Mouse (Mus musculus) left cerebral cortex, adult 9 months (tissue): ENCODE measurements around the gene Anapc2.
A peak's percentile ranks its signal among the peaks of the same experiment; 100 is the strongest.
"Not testable (repeated sequence)": the region's sequence is repeated elsewhere in the genome, so short reads cannot be mapped to it uniquely, and the experiment has no call there.

Experiments used
- DNase-seq, 2 experiments: peaks; one replicate each; pipeline ENCODE4 v3.0.0; 2022; ENCODE audit warnings: low spot score in 2 of 2

Gene Anapc2

GRCm38 (mm10) chr2:25240723-25241437 is 31.4 kb upstream of the Anapc2 start:
- DNase-seq = peak in 1 of 2 experiments; percentile 77

- DNase-seq = no peak
Observed at GRCm38 (mm10) chr2:25241438-25241775, 30.9 kb upstream of the Anapc2 start.

DNA sequence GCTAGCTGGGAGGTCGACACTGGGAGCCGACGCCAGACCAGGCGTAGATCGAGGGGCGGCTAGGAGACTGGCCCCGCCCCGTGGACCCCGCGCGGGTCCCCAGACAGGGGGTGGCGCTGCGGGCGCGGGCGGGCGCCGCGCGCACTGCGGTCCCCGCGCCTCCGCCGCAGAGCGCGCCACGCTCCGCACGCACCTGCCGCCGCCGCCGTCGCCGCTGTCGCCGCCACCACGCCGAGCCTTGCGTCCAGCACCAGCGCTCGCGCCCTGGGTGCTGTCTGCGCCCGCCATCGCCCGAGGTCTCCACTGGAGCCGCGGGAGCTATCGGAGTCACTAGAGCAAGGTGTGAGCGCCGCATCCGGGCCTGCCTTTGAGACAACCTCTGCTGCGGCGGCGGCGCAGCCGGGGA is 30.2 kb upstream of the Anapc2 start, which contains the start of the genes Rnf208 and Cysrt1:
Gene Rnf208, plus strand, starts transcription at position 155 of the 406 bp plus-strand sequence.
Gene Cysrt1, minus strand, starts transcription at position 352 of the 406 bp plus-strand sequence.
- DNase-seq = no peak

DNA sequence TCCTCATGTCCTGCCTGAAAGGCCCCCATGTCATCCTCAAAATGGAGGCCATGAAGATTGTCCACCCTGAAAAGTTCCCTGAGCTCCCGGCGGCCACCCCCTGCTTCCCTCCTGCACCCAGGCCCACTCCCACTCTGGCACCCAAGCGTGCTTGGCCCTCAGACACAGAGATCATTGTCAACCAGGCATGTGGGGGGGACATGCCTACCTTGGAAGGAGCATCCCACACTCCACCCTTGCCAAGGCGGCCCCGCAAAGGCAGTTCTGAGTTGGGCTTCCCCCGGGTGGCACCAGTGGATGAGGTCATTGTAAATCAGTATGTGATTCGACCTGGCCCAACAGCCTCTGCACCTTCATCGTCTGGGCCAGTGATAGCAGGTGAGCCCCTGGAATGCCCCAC is 28.9 kb upstream of the Anapc2 start:
- no peak for DNase-seq

GRCm38 (mm10) chr2:25244144-25244543 is 28.1 kb upstream of the Anapc2 start:
- DNase-seq = no peak

DNA sequence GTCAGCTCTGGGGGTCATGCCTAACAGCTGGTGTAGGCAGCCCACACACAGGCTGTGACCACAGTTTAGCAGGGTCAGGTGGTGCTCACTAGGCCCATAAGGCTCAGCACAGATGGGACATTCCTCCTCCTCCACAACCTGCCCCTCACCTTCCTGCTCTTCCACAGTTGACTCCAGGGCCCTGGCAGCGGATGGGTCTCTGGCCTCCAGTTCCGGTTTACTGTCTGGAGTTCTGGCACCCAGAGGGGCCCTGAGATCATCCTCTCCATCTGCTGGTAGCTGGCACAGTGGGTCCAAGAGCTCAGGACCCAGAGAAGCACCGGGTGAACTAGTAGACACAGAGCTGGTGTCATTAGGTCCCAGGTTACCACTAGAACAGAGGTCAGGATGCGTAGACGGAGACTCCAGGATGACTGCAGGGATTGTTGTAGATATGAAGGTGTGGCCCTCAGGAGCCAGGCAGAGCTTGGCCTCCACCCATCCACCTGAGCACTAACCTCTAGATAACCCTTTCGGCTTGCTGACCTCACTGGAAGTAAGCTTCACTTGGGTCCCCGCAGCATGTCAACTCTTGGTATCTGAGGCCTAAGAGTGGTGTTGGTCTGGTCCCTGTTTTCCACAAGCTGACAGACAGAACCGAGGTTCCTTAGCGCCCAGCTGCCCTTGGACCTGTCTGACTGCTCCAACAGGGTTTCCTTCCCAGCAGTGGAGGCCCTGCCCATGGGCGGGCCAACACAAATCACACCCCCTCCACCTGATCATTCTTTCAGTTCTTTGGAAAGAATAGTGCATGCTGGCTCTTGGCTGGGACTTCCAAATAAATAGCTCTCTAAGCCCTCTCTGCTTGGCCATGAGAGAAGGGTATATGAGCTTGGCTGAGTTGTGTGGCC is 25.9 kb upstream of the Anapc2 start, which contains the start of gene AL732309.1:
Gene AL732309.1, minus strand, starts transcription at position 681 of the 890 bp plus-strand sequence.
- no peak for DNase-seq

- no peak for DNase-seq
Observed at GRCm38 (mm10) chr2:25252331-25252730, 19.9 kb upstream of the Anapc2 start.

GRCm38 (mm10) chr2:25255284-25255779 is 16.9 kb upstream of the Anapc2 start, which contains the start of gene Tmem203:
Gene Tmem203 (plus strand): TSS chr2:25255439.
- DNase-seq = peak in 1 of 2 experiments; percentile 81

- DNase-seq = not testable (repeated sequence)
Observed at GRCm38 (mm10) chr2:25256443-25257109, 15.7 kb upstream of the Anapc2 start.

GRCm38 (mm10) chr2:25257250-25257649 is 15.0 kb upstream of the Anapc2 start:
- DNase-seq = not testable (repeated sequence)

DNA sequence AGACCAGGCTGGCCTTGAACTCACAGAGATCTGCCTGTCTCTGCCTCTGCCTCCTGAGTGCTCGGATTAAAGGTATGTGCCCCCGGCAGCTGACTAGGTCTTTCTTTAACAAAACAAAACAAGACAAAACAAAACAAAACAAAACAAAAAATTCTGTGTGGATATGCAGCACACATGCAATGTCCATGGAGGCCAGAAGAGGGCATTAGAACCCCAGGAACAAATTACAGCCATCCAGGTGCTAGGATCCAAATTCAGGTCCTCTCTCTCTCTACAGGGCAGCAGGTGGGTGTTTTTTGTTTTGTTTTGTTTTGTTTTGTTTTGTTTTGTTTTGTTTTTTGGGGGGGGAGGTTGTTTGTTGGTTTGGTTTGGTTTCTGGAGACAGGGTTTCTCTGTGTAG is 13.4 kb upstream of the Anapc2 start:
- DNase-seq = no peak

GRCm38 (mm10) chr2:25261870-25262269 is 10.4 kb upstream of the Anapc2 start:
- DNase-seq = peak in 1 of 2 experiments; percentile 59

DNA sequence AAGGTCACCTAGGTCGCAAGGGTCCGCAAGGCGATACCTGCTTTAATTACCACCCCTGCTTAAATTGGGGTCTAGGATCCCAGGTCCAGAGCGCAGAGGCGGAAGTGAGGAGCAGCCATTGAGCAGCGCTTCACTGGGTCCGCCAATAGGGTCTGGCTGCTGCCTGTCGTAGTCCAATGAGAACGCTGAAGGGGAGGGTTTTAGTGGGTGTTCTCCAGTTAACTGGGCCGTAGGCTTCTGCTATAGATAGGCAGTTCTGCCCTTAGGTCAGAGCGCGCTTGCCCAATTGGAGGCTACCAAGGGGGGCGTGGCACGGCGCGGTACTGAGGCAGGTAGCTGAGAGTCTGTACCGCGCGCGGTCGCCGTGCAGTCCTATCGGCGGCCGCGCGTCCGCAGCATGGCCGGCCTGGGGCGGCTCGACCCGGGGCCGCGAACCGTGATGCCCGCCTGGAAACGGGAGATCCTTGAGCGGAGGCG is 9.9 kb upstream of the Anapc2 start, which contains the start of gene Tprn:
Gene Tprn, plus strand, starts transcription at position 328 of the 477 bp plus-strand sequence.
- DNase-seq = peak; percentile 97

- DNase-seq = no peak
Observed at GRCm38 (mm10) chr2:25262795-25263622, 9.3 kb upstream of the Anapc2 start.

DNA sequence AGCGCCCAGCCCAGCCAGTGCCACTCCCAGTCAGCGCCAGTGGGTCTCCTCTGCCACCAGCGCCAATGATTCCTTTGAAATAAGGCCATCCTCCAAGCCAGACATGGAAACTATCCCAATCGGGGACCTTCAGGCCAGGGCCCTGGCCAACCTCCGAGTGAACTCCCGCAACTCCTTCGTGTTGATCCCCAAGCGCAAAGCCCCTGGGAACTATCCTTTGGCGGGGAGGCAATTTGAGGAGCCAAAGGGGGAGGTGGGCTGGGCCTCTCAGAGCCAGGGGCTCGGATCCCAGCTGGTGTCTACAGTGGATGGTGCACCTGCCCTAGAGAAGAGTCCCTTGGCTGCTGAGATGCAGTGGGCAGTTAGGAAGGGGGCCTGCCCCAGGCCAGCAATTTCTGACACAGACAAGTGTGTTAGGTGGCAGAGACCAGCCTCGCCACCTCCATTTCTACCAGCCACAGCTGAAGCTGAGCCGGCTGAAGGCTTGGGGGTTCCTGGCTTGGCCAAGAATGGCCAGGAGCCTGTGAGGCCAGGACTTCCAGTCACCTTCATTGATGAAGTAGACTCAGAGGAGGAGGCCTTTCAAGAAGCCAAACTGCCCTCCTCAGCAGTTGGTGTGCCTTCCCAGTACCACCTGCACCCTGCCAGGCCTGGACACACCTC is 8.5 kb upstream of the Anapc2 start:
- DNase-seq = no peak

GRCm38 (mm10) chr2:25264286-25264660 is 8.0 kb upstream of the Anapc2 start:
- DNase-seq = no peak

- DNase-seq = no peak
Observed at GRCm38 (mm10) chr2:25264851-25265250, 7.4 kb upstream of the Anapc2 start.

DNA sequence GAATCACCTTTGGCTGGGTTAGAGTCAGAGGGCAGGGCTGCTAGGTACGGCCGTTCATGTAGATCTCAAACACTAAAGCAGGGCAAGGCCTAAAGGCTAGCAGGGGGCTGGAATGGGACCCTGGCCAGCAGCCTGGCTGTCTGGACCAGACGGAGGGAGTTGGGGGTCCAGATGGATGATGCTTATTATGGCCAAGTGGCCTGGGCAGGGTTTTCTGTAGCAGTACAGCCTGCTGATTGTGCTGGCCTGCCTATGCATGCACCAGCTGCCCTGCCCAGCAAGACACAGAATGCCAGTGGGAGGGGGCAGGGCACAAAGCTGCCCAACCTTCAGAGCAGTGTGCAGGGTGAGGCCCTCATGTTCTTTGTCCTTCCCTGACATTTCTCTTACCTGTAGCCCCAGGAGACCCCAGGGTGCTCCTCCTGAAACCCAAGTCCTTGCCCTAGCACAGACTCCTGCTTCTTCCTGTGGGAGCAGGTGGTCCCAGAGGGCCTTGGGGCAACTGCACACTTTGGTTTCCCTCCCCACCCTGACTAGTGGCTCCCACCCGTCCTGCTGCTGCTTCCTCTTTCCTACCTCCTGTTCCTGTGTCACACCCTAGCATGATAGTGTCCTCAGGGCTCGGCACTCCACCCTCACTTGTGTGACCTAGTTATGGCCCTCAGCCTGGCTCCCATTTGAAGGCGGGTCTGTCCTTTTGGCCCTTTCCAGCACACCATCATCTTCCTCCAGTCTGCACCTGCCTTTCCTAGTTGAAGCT is 6.2 kb upstream of the Anapc2 start:
- no peak for DNase-seq

DNA sequence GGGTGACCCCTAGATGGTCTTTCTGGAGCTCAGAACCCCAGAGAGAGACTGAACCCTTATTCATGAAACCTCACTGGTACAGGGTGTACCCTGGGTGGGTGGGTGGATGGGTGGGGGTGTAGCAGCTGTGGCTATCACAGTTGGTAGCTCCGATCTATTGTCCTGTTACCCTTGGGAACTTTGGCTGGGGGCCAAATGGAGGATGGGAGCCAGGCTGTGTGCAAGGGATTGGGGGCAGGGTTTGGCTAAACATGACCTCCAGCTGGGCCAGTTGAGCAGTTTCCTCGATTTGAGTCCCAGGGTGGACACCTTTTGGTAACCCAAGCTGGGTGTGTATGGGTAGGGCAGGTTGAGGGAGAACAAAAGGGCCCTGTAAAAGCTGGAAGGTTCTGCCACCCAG is 5.6 kb upstream of the Anapc2 start:
- DNase-seq = peak in 1 of 2 experiments; percentile 76
